Mouse (Mus musculus) neural tube, embryonic 13.5 days (tissue): Measurements from ENCODE around the gene Pdcd1. TPM values are rescaled to one million over a fixed set of nuclear protein-coding genes. Genes with fewer than 3 reads are reported as not detected.
"Not testable (repeated sequence)": the region's sequence is repeated elsewhere in the genome, so short reads cannot be mapped to it uniquely, and the experiment has no call there.

Experiments used
- ATAC-seq: fragments of 200-750 bp; cut with Nextera tagmentation; 2 replicates; pipeline ENCODE4 v1.8.0; 2017; ENCODE audit warnings: low read depth, mild to moderate bottlenecking, moderate TSS enrichment, moderate library complexity
- H3K27ac ChIP-seq: fragments of 300-500 bp; sonication (generic); replicated peaks from 2 replicates; pipeline ENCODE4 v1.5.1; 2015; ENCODE audit warnings: moderate library complexity, mild to moderate bottlenecking, inconsistent platforms
- H3K27me3 ChIP-seq: fragments of 300-500 bp; sonication (generic); 2 replicates; pipeline ENCODE4 v1.6.1; 2015; ENCODE audit warnings: mild to moderate bottlenecking, inconsistent platforms
- H3K36me3 ChIP-seq: fragments of 300-500 bp; sonication (generic); 2 replicates; pipeline ENCODE4 v1.6.1; 2015; ENCODE audit warnings: mild to moderate bottlenecking, inconsistent platforms
- H3K4me1 ChIP-seq: fragments of 300-500 bp; sonication (generic); replicated peaks from 2 replicates; pipeline ENCODE4 v1.6.1; 2015; ENCODE audit warnings: inconsistent platforms
- H3K4me2 ChIP-seq: fragments of 300-500 bp; sonication (generic); 2 replicates; pipeline ENCODE4 v1.6.1; 2015; ENCODE audit warnings: inconsistent platforms, mild to moderate bottlenecking, moderate library complexity
- H3K4me3 ChIP-seq: fragments of 300-500 bp; sonication (generic); 2 replicates; pipeline ENCODE4 v1.5.1; 2015; ENCODE audit warnings: mild to moderate bottlenecking, inconsistent platforms
- H3K9ac ChIP-seq: fragments of 300-500 bp; sonication (generic); 2 replicates; pipeline ENCODE4 v1.6.1; 2015; ENCODE audit warnings: moderate library complexity, mild to moderate bottlenecking, inconsistent platforms
- H3K9me3 ChIP-seq: fragments of 300-500 bp; sonication (generic); 2 replicates; pipeline ENCODE4 v1.6.1; 2016; ENCODE audit warnings: inconsistent platforms
- WGBS: fragments of 180-500 bp; shearing (Covaris S2); methylation state at CpG from one replicate; pipeline ENCODE4 v1.1.7; 2015; 5-methylcytosine and 5-hydroxymethylcytosine counted together
- polyA plus RNA-seq: library from polyadenylated mRNA; unstranded; fragments of >200 nt; fragmentation: Nextera tagmentation; extraction: Ambion mirVana; gene quantifications from 2 replicates; pipeline ENCODE4 v1.2.1, GENCODE M21; 2015

Gene Pdcd1
- polyA plus RNA-seq, 1 experiment from 2014 or later, result 0.17 TPM

DNA sequence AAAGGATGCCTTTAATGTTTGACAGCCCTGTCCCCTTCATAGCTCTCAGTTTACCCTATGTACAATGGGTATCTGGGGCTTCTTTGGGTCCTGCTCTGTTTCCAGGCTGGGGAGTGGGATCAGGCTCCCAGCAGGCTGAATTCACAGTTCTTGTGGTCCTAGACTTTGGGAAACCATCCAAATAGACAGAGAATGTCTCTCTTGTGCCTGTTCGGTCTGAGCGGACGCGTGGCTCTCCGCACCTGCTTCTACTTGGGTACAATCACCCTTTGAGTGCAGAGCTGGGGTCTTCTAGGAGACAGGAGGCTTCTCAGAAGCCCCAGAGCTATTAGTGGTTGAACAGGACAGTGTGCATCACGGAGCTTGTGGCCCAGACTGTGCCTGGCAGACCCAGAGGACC lies 32.2 kb downstream of the Pdcd1 start, which contains the start of gene Neu4:
Gene Neu4 (plus strand): TSS at position 301 of the 400 bp plus-strand sequence.
- Histone ChIP-seq H3K36me3 (no peaks in the 10 kb centered on the region), H3K27ac (no peak within 1 kb of the TSS), H3K4me1 (no peaks in the 10 kb centered on the region), H3K27me3 (no peaks in the 10 kb centered on the region), H3K4me2 (no peak within 1 kb of the TSS), H3K9me3 (no peaks in the 10 kb centered on the region), H3K9ac (no peak within 1 kb of the TSS), H3K4me3 (no peak within 1 kb of the TSS)
- 87% methylated on average over 6 of the region's 6 CpGs for WGBS
- ATAC-seq, result no peak

DNA sequence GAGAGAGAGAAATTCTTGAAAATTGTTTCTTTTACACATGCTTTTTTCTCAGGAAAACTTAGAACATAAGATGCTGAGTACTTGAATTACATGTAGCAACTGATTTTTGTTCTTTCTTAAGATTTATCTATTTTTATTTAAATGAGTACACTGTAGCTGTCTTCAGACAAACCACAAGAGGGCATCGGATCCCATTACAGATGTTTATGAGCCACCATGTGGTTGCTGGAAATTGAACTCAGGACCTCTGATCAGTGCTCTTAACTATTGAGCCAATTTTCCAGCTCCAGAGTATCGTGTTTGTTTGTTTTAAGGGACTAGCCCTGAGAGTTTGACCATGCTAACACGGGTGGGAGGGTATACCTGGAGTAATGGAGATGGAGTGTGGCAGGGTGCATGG lies 40.7 kb downstream of the Pdcd1 start:
- Histone ChIP-seq H3K4me1 (no peaks in the 10 kb centered on the region), H3K9me3 (no peaks in the 10 kb centered on the region), H3K4me2 (no peak overlapping the region), H3K9ac (no peak overlapping the region), H3K27me3 (no peaks in the 10 kb centered on the region), H3K4me3 (no peak overlapping the region), H3K27ac (no peak overlapping the region), H3K36me3 (no peaks in the 10 kb centered on the region)
- ATAC-seq, result no peak
- 80% methylated on average over 3 of the region's 3 CpGs for WGBS

DNA sequence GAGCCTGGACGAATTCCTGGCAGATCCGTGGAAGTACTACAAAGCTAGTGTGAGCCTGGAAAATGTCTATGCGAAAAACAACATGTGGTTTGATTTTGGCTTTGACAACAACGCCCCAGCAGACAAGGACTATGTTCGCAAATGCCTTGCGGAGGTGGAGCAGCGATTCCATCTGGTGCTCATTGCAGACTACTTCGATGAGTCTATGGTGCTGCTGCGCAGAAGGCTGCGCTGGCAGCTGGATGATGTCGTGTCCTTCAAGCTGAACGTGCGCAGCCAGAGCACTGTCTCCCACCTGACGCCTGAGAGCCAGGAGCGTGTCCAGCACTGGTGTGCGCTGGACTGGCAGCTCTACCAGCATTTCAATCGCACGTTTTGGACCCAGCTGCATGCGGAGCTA lies 43.5 kb downstream of the Pdcd1 start:
- not testable (repeated sequence) for H3K27ac ChIP-seq, H3K4me2 ChIP-seq, H3K27me3 ChIP-seq, H3K36me3 ChIP-seq, ATAC-seq, H3K9me3 ChIP-seq, H3K9ac ChIP-seq, H3K4me1 ChIP-seq, H3K4me3 ChIP-seq
- 89% methylated on average over 16 of the region's 19 CpGs for WGBS

DNA sequence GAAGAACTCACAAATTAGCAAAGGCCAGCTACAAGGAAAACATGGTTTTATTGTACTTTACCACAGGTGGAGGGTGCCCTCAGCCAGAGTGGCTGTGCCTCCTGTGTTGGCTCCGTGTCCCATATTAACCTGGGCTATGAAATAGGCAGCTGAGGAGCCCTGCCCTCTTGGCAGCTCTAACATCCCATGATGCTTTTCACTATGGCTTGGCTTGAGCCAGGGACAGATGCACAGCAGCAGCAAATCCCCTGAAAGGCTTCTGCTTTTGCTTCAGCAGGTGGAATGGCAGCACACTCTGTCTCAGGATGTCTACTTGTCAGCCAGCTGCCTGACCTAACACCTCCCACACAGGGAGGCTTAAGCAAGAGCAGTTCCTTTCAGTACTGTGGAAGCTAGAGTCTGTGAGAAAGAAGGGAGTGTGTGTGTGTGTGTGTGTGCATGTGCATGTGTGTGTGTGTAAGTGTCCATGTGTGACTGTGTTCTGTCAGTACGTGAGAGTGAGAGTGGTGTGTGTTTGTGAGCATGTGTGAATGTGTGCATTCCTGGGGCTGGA lies 46.3 kb downstream of the Pdcd1 start:
- not testable (repeated sequence) for H3K9ac ChIP-seq, H3K4me3 ChIP-seq, H3K9me3 ChIP-seq, H3K4me1 ChIP-seq, H3K36me3 ChIP-seq, H3K27me3 ChIP-seq, ATAC-seq, H3K27ac ChIP-seq, H3K4me2 ChIP-seq
- 80% methylated on average over 2 of the region's 2 CpGs for WGBS

DNA sequence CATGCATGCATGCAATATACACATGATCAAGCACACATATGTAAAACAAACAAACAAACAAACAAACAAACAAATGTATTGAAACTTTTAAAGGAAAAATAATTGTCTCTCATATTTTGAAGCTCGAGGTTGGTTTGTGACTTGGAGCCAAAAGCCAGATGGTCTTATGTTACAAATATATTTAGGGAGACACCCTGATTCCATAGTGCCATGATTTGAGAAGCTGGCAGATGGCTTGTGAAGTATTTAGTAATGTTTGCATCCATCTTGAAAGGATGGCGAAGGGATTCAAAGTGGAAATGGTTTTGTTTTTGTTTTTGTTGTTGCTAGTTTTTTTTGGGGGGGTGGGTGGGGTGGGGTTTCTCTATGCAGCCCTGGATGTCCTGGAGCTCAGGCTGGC lies 51.3 kb downstream of the Pdcd1 start:
- no peak overlapping the region for H3K27ac ChIP-seq
- H3K4me3 ChIP-seq, result no peak overlapping the region
- H3K4me1 ChIP-seq, result no peaks in the 10 kb centered on the region
- H3K9ac ChIP-seq, result no peak overlapping the region
- ATAC-seq, result no peak
- H3K9me3 ChIP-seq, result no peaks in the 10 kb centered on the region
- H3K36me3 ChIP-seq, result no peaks in the 10 kb centered on the region
- H3K4me2 ChIP-seq, result no peak overlapping the region
- H3K27me3 ChIP-seq, result no peaks in the 10 kb centered on the region
- WGBS, result 80% methylated on average over 2 of the region's 2 CpGs

DNA sequence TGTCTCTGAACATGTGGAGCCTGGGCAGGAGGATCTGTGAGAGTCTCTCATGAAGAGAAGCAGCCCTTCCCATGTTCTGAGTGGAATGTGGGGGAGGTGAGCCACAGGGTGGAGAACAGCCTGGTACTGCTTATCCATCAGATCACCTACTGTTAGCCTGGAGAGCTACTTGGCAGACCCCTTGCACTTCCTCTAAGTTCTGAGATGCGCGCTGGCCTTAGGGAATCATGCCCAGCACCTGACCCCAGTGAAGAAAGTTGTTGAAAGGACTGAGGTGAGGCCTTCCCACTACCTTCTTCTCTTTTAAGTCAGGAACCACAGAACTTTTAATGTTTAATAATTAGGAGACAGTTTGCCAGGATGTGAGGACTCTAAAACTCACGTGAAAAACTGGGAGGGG lies 60.9 kb downstream of the Pdcd1 start:
- H3K4me3 ChIP-seq, H3K9ac ChIP-seq, H3K27ac ChIP-seq, H3K9me3 ChIP-seq, H3K4me1 ChIP-seq, H3K27me3 ChIP-seq, H3K36me3 ChIP-seq, H3K4me2 ChIP-seq, ATAC-seq: not testable (repeated sequence)
- 95% methylated on average over 3 of the region's 3 CpGs for WGBS

DNA sequence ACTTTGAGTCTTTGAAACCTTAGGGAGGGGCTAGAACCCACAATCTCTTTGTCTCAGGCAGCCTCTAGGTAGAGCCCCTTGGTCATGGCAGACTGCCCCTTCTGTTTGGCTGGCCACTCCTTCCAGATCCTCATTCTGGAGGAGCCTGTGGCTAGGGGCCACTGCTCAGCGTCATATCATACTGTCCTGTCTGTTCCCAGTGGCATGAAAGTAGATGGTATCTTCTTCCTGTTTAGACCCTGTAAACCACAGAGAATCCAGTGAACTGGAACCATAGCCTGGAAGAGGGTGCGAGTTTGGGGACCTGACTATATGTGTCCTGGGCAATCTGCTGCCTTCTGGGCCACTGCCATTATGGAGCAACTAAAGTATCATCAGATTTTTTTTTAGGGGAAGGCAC lies 61.3 kb downstream of the Pdcd1 start:
- 82% methylated on average over 2 of the region's 2 CpGs for WGBS
- H3K27me3 ChIP-seq, H3K4me3 ChIP-seq, H3K27ac ChIP-seq, H3K4me1 ChIP-seq, H3K9ac ChIP-seq, H3K36me3 ChIP-seq, ATAC-seq, H3K4me2 ChIP-seq, H3K9me3 ChIP-seq: not testable (repeated sequence)

DNA sequence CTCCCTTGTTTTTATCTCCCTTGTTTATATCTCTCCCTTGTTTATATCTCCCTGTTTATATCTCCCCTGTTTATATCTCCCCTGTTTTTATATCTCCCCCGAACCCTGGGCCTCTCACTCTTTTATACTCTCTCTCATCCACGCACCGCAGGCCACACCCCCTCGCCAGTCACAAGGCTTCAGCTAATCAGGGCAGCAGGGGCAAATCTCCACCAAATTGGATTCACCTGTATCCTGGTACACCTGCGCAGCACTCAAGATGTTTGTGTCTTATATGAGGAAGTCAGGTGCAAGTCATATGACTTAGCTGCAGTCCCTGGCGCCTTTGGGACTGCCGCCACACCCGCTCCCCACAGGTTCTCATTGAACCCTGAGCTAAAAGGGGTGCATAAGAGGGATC lies 62.1 kb downstream of the Pdcd1 start, which contains the start of gene Gal3st2c:
Gene Gal3st2c (plus strand): TSS at position 301 of the 400 bp plus-strand sequence.
- H3K27ac ChIP-seq, H3K4me2 ChIP-seq, H3K9me3 ChIP-seq, H3K27me3 ChIP-seq, ATAC-seq, H3K4me1 ChIP-seq, H3K36me3 ChIP-seq, H3K4me3 ChIP-seq, H3K9ac ChIP-seq: not testable (repeated sequence)
- 89% methylated on average over 7 of the region's 8 CpGs for WGBS

DNA sequence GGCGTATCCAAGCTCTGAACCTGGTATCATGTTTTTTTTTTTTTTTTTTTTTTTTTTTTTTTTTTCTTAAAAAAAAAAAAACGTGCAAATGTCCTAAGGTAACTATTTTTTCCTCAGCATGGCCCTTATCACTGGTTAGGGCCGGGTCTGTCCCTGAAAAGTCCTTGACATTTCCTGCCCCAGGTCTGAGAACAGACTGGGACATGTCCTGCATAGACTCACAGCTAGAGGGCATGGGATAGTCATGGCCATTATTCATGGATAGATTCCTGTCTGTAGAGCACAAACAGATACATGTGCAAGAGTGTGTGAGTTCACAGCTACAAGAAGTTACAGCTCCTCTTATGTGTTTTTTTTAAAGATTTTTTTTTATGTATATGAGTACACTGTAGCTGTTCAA lies 63.6 kb downstream of the Pdcd1 start:
- Histone ChIP-seq H3K27ac (no peak overlapping the region), H3K4me1 (no peaks in the 10 kb centered on the region), H3K4me2 (no peak overlapping the region), H3K4me3 (no peak overlapping the region), H3K27me3 (no peaks in the 10 kb centered on the region), H3K9ac (no peak overlapping the region), H3K9me3 (no peaks in the 10 kb centered on the region), H3K36me3 (no peaks in the 10 kb centered on the region)
- WGBS, result 77% methylated on average over 3 of the region's 3 CpGs
- no peak for ATAC-seq

Other genes starting within 250 kb of the Pdcd1 start
- gene Ing5, start 248.6 kb downstream of the Pdcd1 start, polyA plus RNA-seq, result 9.0 and 9.7 TPM in 2 replicates
- 18.4 and 18.9 TPM in 2 replicates for gene D2hgdh, start 227.6 kb downstream of the Pdcd1 start, polyA plus RNA-seq
- not detected in 2 replicates for gene Gal3st2, start 191.2 kb downstream of the Pdcd1 start, polyA plus RNA-seq
- gene Gal3st2b, start 134.2 kb downstream of the Pdcd1 start, polyA plus RNA-seq, result not detected in 2 replicates
- gene Gal3st2c, start 62.0 kb downstream of the Pdcd1 start, polyA plus RNA-seq, result not detected in 2 replicates
- gene Neu4, start 32.1 kb downstream of the Pdcd1 start, polyA plus RNA-seq, result not detected in 2 replicates